Comparison of ENCODE assay signal across 7 mouse cellular contexts in genomic region chr2:124858504-124858903, GRCm38 (mm10).
DNase-seq lines count a peak whose midpoint lies in the region; ATAC-seq and TF ChIP-seq lines count a peak whose summit lies in the region.

No protein-coding gene starts in this region.

- TF ChIP-seq CTCF in Patski (IDR thresholded peaks at IDR 0.05) = no peak

- no peaks in the 10 kb centered on the region for H3K27me3 ChIP-seq in Patski
- H3K27me3 ChIP-seq in lung, embryonic 16.5 days (ENCODE audit: control insufficient read depth, insufficient read depth, low read depth, low read length) = no peaks in the 10 kb centered on the region

- no peak overlapping the region for H3K4me2 ChIP-seq in lung, embryonic 16.5 days (ENCODE audit: low read depth, low read length)

- no peak overlapping the region; the same call in 1 of the 2 replicates for H3K27ac ChIP-seq in lung, embryonic 16.5 days (ENCODE audit: low read length)

- H3K9me3 ChIP-seq in lung, embryonic 16.5 days (ENCODE audit: control insufficient read depth, low read length) = no peaks in the 10 kb centered on the region

- no peak overlapping the region for H3K4me3 ChIP-seq in lung, embryonic 16.5 days (ENCODE audit: low read length)

- ATAC-seq in Patski = peak; percentile 68
- peak; percentile 94 for ATAC-seq in lung, embryonic 16.5 days (ENCODE audit: low read depth)

- in situ Hi-C loops in Patski (cut with MboI; ENCODE audit: low pct_unique_long_range_greater_than_20kb) = no loop called here

- H3K36me3 ChIP-seq in lung, embryonic 16.5 days (ENCODE audit: control insufficient read depth, insufficient read depth, low read length) = no peaks in the 10 kb centered on the region

- WGBS in lung, embryonic 16.5 days = 50% methylated on average over 3 of the region's 3 CpGs

- DNase-seq in 416B (ENCODE audit: low read depth) = peak; percentile 31
- DNase-seq in Patski (ENCODE audit: low read depth, low spot score) = peak; percentile 63
- DNase-seq in gastrocnemius, postnatal 4 days (ENCODE audit: low spot score in 2 of 2) = peak; percentile 24 to 48
- peak; percentile 89 for DNase-seq in kidney, adult 9 months
- DNase-seq in thymus, postnatal 0 days (ENCODE audit: low spot score) = no peak
- no peak for DNase-seq in embryo, embryonic 9.5 days (ENCODE audit: extremely low spot score)

- H3K4me1 ChIP-seq in lung, embryonic 16.5 days (replicated peaks; ENCODE audit: control insufficient read depth, insufficient read depth, low read length) = no peaks in the 10 kb centered on the region

- CTCF ChIA-PET in Patski (lab: Charles Lee) = interaction anchor here (1.2 kb wide), 1 partner anchor 10 kb away, joined by 4 read pairs; no protein-coding TSS in a partner anchor

- H3K9ac ChIP-seq in lung, embryonic 16.5 days (ENCODE audit: low read length) = no peak overlapping the region

- POLR2A ChIA-PET in Patski (lab: Charles Lee) = interaction anchor here (1.0 kb wide), 1 partner anchor 248 kb away, joined by 3 read pairs; no protein-coding TSS in a partner anchor

Comparison
In these comparisons a context has a peak if more than half of its experiments do, and no peak if none do; other contexts are left out.
1. DNase-seq: peak in 416B (single experiment), Patski (single experiment), gastrocnemius, postnatal 4 days (2 of 2) and kidney, adult 9 months (single experiment); none in thymus, postnatal 0 days (single experiment) and embryo, embryonic 9.5 days (single experiment).